Mouse (Mus musculus): ENCODE results near the gene Vangl1. TPM values are rescaled to one million over a fixed set of nuclear protein-coding genes. Genes with fewer than 3 reads are reported as not detected.
A peak's percentile ranks its signal among the peaks of the same experiment; 100 is the strongest.
"Not testable (repeated sequence)": the region's sequence is repeated elsewhere in the genome, so short reads cannot be mapped to it uniquely, and the experiment has no call there.

The Vangl1 gene
- total RNA-seq (2022) = 10 to 100 TPM; 25.7 to 40.5 (median 29.8) TPM

- peak; percentile 54 for DNase-seq
Observed at GRCm38 (mm10) chr3:102203781-102204721, at the start of gene Vangl1. Gene Vangl1 (minus strand): TSS chr3:102204693.

- no peak for DNase-seq
Observed at GRCm38 (mm10) chr3:102253554-102253953, 49.1 kb upstream of the Vangl1 start.

GRCm38 (mm10) chr3:102252927-102253326 lies 48.4 kb upstream of the Vangl1 start:
- no peak for DNase-seq

- no peak for DNase-seq
Observed at GRCm38 (mm10) chr3:102250873-102251272, 46.4 kb upstream of the Vangl1 start.

GRCm38 (mm10) chr3:102249401-102249991 lies 45.0 kb upstream of the Vangl1 start:
- no peak for DNase-seq

- DNase-seq = no peak
Observed at GRCm38 (mm10) chr3:102244601-102245000, 40.1 kb upstream of the Vangl1 start.

- DNase-seq = peak; percentile 10
Observed at GRCm38 (mm10) chr3:102242854-102243253, 38.4 kb upstream of the Vangl1 start.

- DNase-seq = no peak
Observed at GRCm38 (mm10) chr3:102231418-102232134, 27.1 kb upstream of the Vangl1 start.

- DNase-seq = no peak
Observed at GRCm38 (mm10) chr3:102222756-102223155, 18.3 kb upstream of the Vangl1 start.

- DNase-seq = no peak
Observed at GRCm38 (mm10) chr3:102218301-102218700, 13.8 kb upstream of the Vangl1 start.

GRCm38 (mm10) chr3:102214736-102215135 lies 10.2 kb upstream of the Vangl1 start:
- DNase-seq = no peak

- DNase-seq = no peak
Observed at GRCm38 (mm10) chr3:102214299-102214698, 9.8 kb upstream of the Vangl1 start.

GRCm38 (mm10) chr3:102212896-102213295 lies 8.4 kb upstream of the Vangl1 start:
- DNase-seq = no peak

GRCm38 (mm10) chr3:102212336-102212735 lies 7.8 kb upstream of the Vangl1 start:
- DNase-seq = no peak

- DNase-seq = no peak
Observed at GRCm38 (mm10) chr3:102211340-102211739, 6.8 kb upstream of the Vangl1 start.

GRCm38 (mm10) chr3:102210775-102211174 lies 6.3 kb upstream of the Vangl1 start:
- no peak for DNase-seq

GRCm38 (mm10) chr3:102208861-102209260 lies 4.4 kb upstream of the Vangl1 start:
- no peak for DNase-seq

- DNase-seq = no peak
Observed at GRCm38 (mm10) chr3:102205458-102205830, 951 bp upstream of the Vangl1 start.

GRCm38 (mm10) chr3:102204734-102205457 lies 403 bp upstream of the Vangl1 start:
- DNase-seq = not testable (repeated sequence)

- no peak for DNase-seq
Observed at GRCm38 (mm10) chr3:102203131-102203530, 1.4 kb downstream of the Vangl1 start.

GRCm38 (mm10) chr3:102199991-102200390 lies 4.5 kb downstream of the Vangl1 start:
- DNase-seq = no peak

GRCm38 (mm10) chr3:102199226-102199625 lies 5.3 kb downstream of the Vangl1 start:
- DNase-seq = no peak
